Mouse (Mus musculus) ES-E14 (cell line): ENCODE results near the gene Olfr275. TPM values are rescaled to one million over a fixed set of nuclear protein-coding genes. Genes with fewer than 3 reads are reported as not detected.

Experiments used
- DNase-seq: peaks from one replicate; pipeline ENCODE4 v3.0.0-alpha.2; 2013; ENCODE audit warnings: low read depth, low spot score
- H3K27ac ChIP-seq: 2 replicates; pipeline ENCODE4 v1.5.1; 2012; ENCODE audit warnings: low read depth, mild to moderate bottlenecking, low read length, moderate library complexity, mixed read lengths; ENCODE audit not compliant: poor library complexity, insufficient read depth, severe bottlenecking
- H3K36me3 ChIP-seq: 2 replicates; pipeline ENCODE4 v1.6.1; 2012; ENCODE audit warnings: mild to moderate bottlenecking, low read length, moderate library complexity, mixed read lengths; ENCODE audit not compliant: control insufficient read depth, poor library complexity, insufficient read depth, severe bottlenecking
- H3K4me1 ChIP-seq, 2 experiments: fragments of 150-350 bp in 1 of 2; sonication (generic) in 1 of 2; 2 replicates each; pipeline ENCODE4 v1.6.1; 2012; ENCODE audit warnings: low read length in 2 of 2, mild to moderate bottlenecking in 1 of 2, mixed read lengths in 1 of 2; ENCODE audit not compliant: control insufficient read depth in 2 of 2, insufficient read depth in 2 of 2, poor library complexity in 1 of 2
- H3K4me3 ChIP-seq, 2 experiments: fragments of 150-350 bp in 1 of 2; sonication (generic) in 1 of 2; 2 replicates each; pipeline ENCODE4 v1.5.1; 2012; ENCODE audit warnings: low read length in 2 of 2, low read depth in 1 of 2, mild to moderate bottlenecking in 1 of 2, mixed read lengths in 1 of 2; ENCODE audit not compliant: insufficient read depth in 1 of 2, poor library complexity in 1 of 2, severe bottlenecking in 1 of 2
- H3K9ac ChIP-seq: 2 replicates; pipeline ENCODE4 v1.6.1; 2012; ENCODE audit warnings: low read depth, mild to moderate bottlenecking, low read length, mixed read lengths; ENCODE audit not compliant: poor library complexity, insufficient read depth, severe bottlenecking
- H3K9me3 ChIP-seq: fragments of 150-350 bp; sonication (generic); 2 replicates; pipeline ENCODE4 v1.6.1; 2012; ENCODE audit warnings: low read depth, mild to moderate bottlenecking, low read length; ENCODE audit not compliant: control insufficient read depth, insufficient read depth
- CHD2 ChIP-seq: IDR thresholded peaks from 2 replicates; pipeline ENCODE4 v1.6.1; 2014; ENCODE audit warnings: mild to moderate bottlenecking, low read depth, low read length, inconsistent platforms
- HCFC1 ChIP-seq: IDR thresholded peaks from 2 replicates; pipeline ENCODE4 v1.6.1; 2012; ENCODE audit warnings: low read length, inconsistent platforms, borderline replicate concordance; ENCODE audit not compliant: insufficient read depth
- MAFK ChIP-seq: IDR thresholded peaks from 2 replicates; pipeline ENCODE4 v1.6.1; 2014; ENCODE audit warnings: mild to moderate bottlenecking, low read depth, low read length, inconsistent platforms; ENCODE audit not compliant: insufficient read depth
- ZC3H11A ChIP-seq: IDR thresholded peaks from 2 replicates; pipeline ENCODE4 v1.6.1; 2012; ENCODE audit warnings: low read depth, mild to moderate bottlenecking, inconsistent platforms, low read length, borderline replicate concordance
- ZNF384 ChIP-seq: IDR thresholded peaks from 2 replicates; pipeline ENCODE4 v1.6.1; 2012; ENCODE audit warnings: low read depth, low read length, inconsistent platforms
- in situ Hi-C, 2 experiments: fragments of 600-800 bp; cut with MboI; formaldehyde crosslinking; loops; one replicate each; pipeline ENCODE4 v1.15.1; 2025; ENCODE audit warnings: low sequenced_read_pairs in 2 of 2, inconsistent platforms in 1 of 2; ENCODE audit not compliant: unreplicated experiment in 2 of 2
- total RNA-seq: library from RNA; depleted of rRNA; stranded (reverse); fragments of 300-350 nt; gene quantifications from 2 replicates; pipeline ENCODE4 v1.2.3, GENCODE M21; 2012; rRNA removed

Gene Olfr275
- total RNA-seq, 1 experiment, result not detected

DNA sequence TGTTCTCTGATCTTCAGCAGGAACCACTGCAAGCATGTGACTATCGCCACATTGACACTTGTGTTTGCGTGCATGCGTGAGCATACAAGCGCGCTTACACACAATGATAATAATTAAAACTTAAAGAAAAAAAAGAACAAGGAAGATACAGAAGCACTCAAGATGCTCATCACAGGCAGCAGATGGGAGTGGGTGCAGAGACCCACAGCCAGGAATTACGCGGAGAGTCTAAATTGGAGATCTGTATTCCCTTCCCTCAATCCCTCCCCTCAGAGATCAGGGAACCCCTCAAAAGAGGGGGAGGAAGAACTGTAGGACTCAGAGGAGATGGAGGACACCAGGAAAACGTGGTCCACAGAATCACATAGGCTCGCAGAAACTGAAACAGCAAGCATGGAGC is 49.8 kb downstream of the Olfr275 start:
- TF ChIP-seq HCFC1 (no peak), CHD2 (no peak), ZC3H11A (no peak), MAFK (no peak), ZNF384 (no peak)
- Histone ChIP-seq H3K4me1 (no peaks in the 10 kb centered on the region), H3K36me3 (no peaks in the 10 kb centered on the region), H3K9me3 (no peaks in the 10 kb centered on the region), H3K9ac (no peak overlapping the region), H3K4me3 (no peak overlapping the region), H3K27ac (no peak overlapping the region)
- in situ Hi-C loops, result no loop called here
- DNase-seq, result no peak

Other genes starting within 250 kb of the Olfr275 start
- 0.16 and 0.18 TPM in 2 replicates for gene Toporsl, start 218.3 kb upstream of the Olfr275 start, total RNA-seq
- gene Olfr273, start 44.6 kb downstream of the Olfr275 start, total RNA-seq, result not detected in 2 replicates
- gene Olfr272, start 104.6 kb downstream of the Olfr275 start, total RNA-seq, result not detected in 2 replicates
- not detected in 2 replicates for gene Olfr270, start 149.9 kb downstream of the Olfr275 start, total RNA-seq
- not detected in 2 replicates for gene Nipsnap3a, start 174.7 kb downstream of the Olfr275 start, total RNA-seq
- gene Nipsnap3b, start 197.3 kb downstream of the Olfr275 start, total RNA-seq, result 22.8 and 26.1 TPM in 2 replicates